Mouse (Mus musculus) spleen, adult 2 months (tissue): ENCODE results near the gene Scd3. TPM values are rescaled to one million over a fixed set of nuclear protein-coding genes. Genes with fewer than 3 reads are reported as not detected.

ENCODE experiments used
- DNase-seq, 2 experiments: peaks; one replicate each; pipeline versions ENCODE4 v3.0.0 to v3.0.0-alpha.2; 2012 to 2021; ENCODE audit warnings: low spot score in 2 of 2, low read depth in 1 of 2
- H3K27ac ChIP-seq: fragments of 200-500 bp; 2 replicates; pipeline ENCODE4 v1.5.1; 2012; ENCODE audit warnings: low read length, inconsistent platforms; ENCODE audit not compliant: insufficient read depth
- H3K27me3 ChIP-seq: fragments of 200-500 bp; 2 replicates; pipeline ENCODE4 v1.6.1; 2012; ENCODE audit warnings: mild to moderate bottlenecking, moderate library complexity, low read length, inconsistent platforms; ENCODE audit not compliant: control insufficient read depth, insufficient read depth
- H3K36me3 ChIP-seq: fragments of 200-500 bp; 2 replicates; pipeline ENCODE4 v1.6.1; 2012; ENCODE audit warnings: mild to moderate bottlenecking, low read length, inconsistent platforms; ENCODE audit not compliant: control insufficient read depth, insufficient read depth
- H3K4me1 ChIP-seq: fragments of 200-500 bp; 2 replicates; pipeline ENCODE4 v1.6.1; 2011; ENCODE audit warnings: inconsistent platforms; ENCODE audit not compliant: control insufficient read depth, insufficient read depth, insufficient read length
- H3K4me3 ChIP-seq: fragments of 200-500 bp; 2 replicates; pipeline ENCODE4 v1.5.1; 2011; ENCODE audit warnings: mild to moderate bottlenecking, inconsistent platforms; ENCODE audit not compliant: insufficient read depth, insufficient read length; ENCODE audit errors: extremely low read depth
- CTCF ChIP-seq: fragments of 200-500 bp; IDR thresholded peaks from 2 replicates; pipeline ENCODE4 v1.5.1; 2011; ENCODE audit warnings: mild to moderate bottlenecking, inconsistent platforms; ENCODE audit not compliant: insufficient read depth, insufficient read length, insufficient replicate concordance; ENCODE audit errors: extremely low read depth
- POLR2A ChIP-seq: fragments of 200-500 bp; IDR thresholded peaks from 2 replicates; pipeline ENCODE4 v1.6.1; 2011; ENCODE audit warnings: low read depth, low read length, inconsistent platforms
- WGBS: fragments of 180-500 bp; shearing (Covaris S2); methylation state at CpG from one replicate; pipeline ENCODE4 v1.1.7; 2018; 5-methylcytosine and 5-hydroxymethylcytosine counted together
- polyA plus RNA-seq: library from polyadenylated mRNA; depleted of rRNA; stranded (reverse); fragments of >200 nt; gene quantifications from 2 replicates; pipeline ENCODE4 v1.2.3, GENCODE M21; 2012; rRNA removed

The Scd3 gene
- polyA plus RNA-seq, 1 experiment: not detected

- no peak for DNase-seq
- 87% methylated on average over 8 of the region's 8 CpGs for WGBS
- no peaks in the 10 kb centered on the region for H3K27me3 ChIP-seq
- H3K4me1 ChIP-seq: peaks cover 25% of the 10 kb centered on the region
- H3K4me3 ChIP-seq: no peak overlapping the region
- H3K27ac ChIP-seq: no peak overlapping the region
- H3K36me3 ChIP-seq: no peaks in the 10 kb centered on the region
- TF ChIP-seq CTCF (no peak), POLR2A (no peak)
Measured at GRCm38 (mm10) chr19:44285554-44285953, 82.5 kb downstream of the Scd3 start.

- Histone ChIP-seq H3K36me3 (no peaks in the 10 kb centered on the region), H3K27ac (no peak overlapping the region), H3K4me3 (no peak overlapping the region), H3K27me3 (no peaks in the 10 kb centered on the region), H3K4me1 (peaks cover 22% of the 10 kb centered on the region)
- WGBS: 75% methylated on average over 2 of the region's 2 CpGs
- DNase-seq: no peak
- TF ChIP-seq POLR2A (no peak), CTCF (no peak)
Measured at GRCm38 (mm10) chr19:44286109-44286508, 83.0 kb downstream of the Scd3 start.

GRCm38 (mm10) chr19:44287415-44288110 is 84.5 kb downstream of the Scd3 start:
- Histone ChIP-seq H3K36me3 (no peaks in the 10 kb centered on the region), H3K27ac (no peak overlapping the region), H3K4me1 (peaks cover 12% of the 10 kb centered on the region; the same call in 1 of the 2 replicates), H3K27me3 (no peaks in the 10 kb centered on the region), H3K4me3 (no peak overlapping the region)
- DNase-seq: no peak
- TF ChIP-seq POLR2A (no peak), CTCF (no peak)
- WGBS: 90% methylated on average over 11 of the region's 11 CpGs

- Histone ChIP-seq H3K27ac (0 out of 2 replicates have a peak overlapping the region, but pooled peaks have one; percentile 10), H3K36me3 (0 out of 2 replicates have a peak, but pooled peaks cover under 1% of the 10 kb centered on the region), H3K4me3 (no peak overlapping the region), H3K27me3 (no peaks in the 10 kb centered on the region), H3K4me1 (peaks cover 13% of the 10 kb centered on the region; the same call in 1 of the 2 replicates)
- no peak for DNase-seq
- TF ChIP-seq POLR2A (no peak), CTCF (no peak)
- 80% methylated on average over 2 of the region's 2 CpGs for WGBS
Measured at GRCm38 (mm10) chr19:44292083-44292482, 89.0 kb downstream of the Scd3 start.

- Histone ChIP-seq H3K4me1 (peaks cover 15% of the 10 kb centered on the region; the same call in 1 of the 2 replicates), H3K27me3 (no peaks in the 10 kb centered on the region), H3K27ac (peak overlapping the region; percentile 10; the same call in 1 of the 2 replicates), H3K4me3 (no peak overlapping the region), H3K36me3 (0 out of 2 replicates have a peak, but pooled peaks cover 2% of the 10 kb centered on the region)
- no peak for DNase-seq
- no peak for TF ChIP-seq POLR2A
- TF ChIP-seq CTCF: no peak
- 48% methylated on average over 3 of the region's 3 CpGs for WGBS
Measured at GRCm38 (mm10) chr19:44292483-44292882, 89.4 kb downstream of the Scd3 start.

GRCm38 (mm10) chr19:44292941-44293768 is 90.1 kb downstream of the Scd3 start, which contains the start of gene Scd2:
TSS of gene Scd2 (plus strand) at chr19:44293674.
- no peaks in the 10 kb centered on the region for H3K27me3 ChIP-seq
- H3K4me1 ChIP-seq: peaks cover 15% of the 10 kb centered on the region; the same call in 1 of the 2 replicates
- H3K4me3 ChIP-seq: peak within 1 kb of the TSS; percentile 64
- no peak for DNase-seq
- TF ChIP-seq POLR2A (no peak), CTCF (no peak)
- peak within 1 kb of the TSS; percentile 60 for H3K27ac ChIP-seq
- 10% methylated on average over 21 of the region's 21 CpGs for WGBS
- peaks cover 5% of the 10 kb centered on the region for H3K36me3 ChIP-seq

Other genes with a start within 250 kb of the Scd3 start
- 1.4 and 1.7 TPM in 2 replicates for gene Cpn1, start 216.7 kb upstream of the Scd3 start, polyA plus RNA-seq
- gene Cyp2c23, start 174.1 kb upstream of the Scd3 start, polyA plus RNA-seq: 0.12 TPM in 1 of 2 replicates, not detected in the other
- gene Erlin1, start 133.5 kb upstream of the Scd3 start, polyA plus RNA-seq: 4.5 and 5.0 TPM in 2 replicates
- gene Chuk, start 95.8 kb upstream of the Scd3 start, polyA plus RNA-seq: 11.4 and 11.8 TPM in 2 replicates
- gene Cwf19l1, start 67.4 kb upstream of the Scd3 start, polyA plus RNA-seq: 2.8 and 5.5 TPM in 2 replicates
- 28.2 and 38.1 TPM in 2 replicates for gene Bloc1s2, start 56.8 kb upstream of the Scd3 start, polyA plus RNA-seq
- gene Pkd2l1, start 10.8 kb upstream of the Scd3 start, polyA plus RNA-seq: not detected in 2 replicates
- 30.1 and 39.6 TPM in 2 replicates for gene Scd2, start 90.4 kb downstream of the Scd3 start, polyA plus RNA-seq
- 0.20 TPM in 2 replicates for gene Scd4, start 129.8 kb downstream of the Scd3 start, polyA plus RNA-seq
- gene Scd1, start 204.6 kb downstream of the Scd3 start, polyA plus RNA-seq: 251 and 307 TPM in 2 replicates